Mouse (Mus musculus) erythroid progenitor cell, adult 5-6 weeks (primary cell): ENCODE measurements around the gene Gm5901. TPM values are rescaled to one million over a fixed set of nuclear protein-coding genes. Genes with fewer than 3 reads are reported as not detected.
"Not testable (repeated sequence)": the region's sequence is repeated elsewhere in the genome, so short reads cannot be mapped to it uniquely, and the experiment has no call there.

Experiments used
- ATAC-seq: replicated peaks from 2 replicates; pipeline ENCODE4 v1.8.0; 2016; ENCODE audit warnings: moderate number of reproducible peaks, mild to moderate bottlenecking, moderate TSS enrichment, inconsistent platforms; ENCODE audit not compliant: poor library complexity, low FRiP score, severe bottlenecking
- total RNA-seq, 2 experiments: library from RNA; stranded (forward) in 1 of 2; stranded (reverse) in 1 of 2; fragments of 150-400 nt in 1 of 2; fragments of 186-747, 209-891 nt in 1 of 2; gene quantifications; 2 replicates each; pipeline versions ENCODE4 v1.2.3 to v1.2.4; 2015 to 2017; ENCODE audit warnings: low replicate concordance in 2 of 2

Gm5901 gene
- total RNA-seq (2015; ENCODE audit: low replicate concordance) (not detected in 2 replicates), total RNA-seq (2017; ENCODE audit: low replicate concordance) (7.6 TPM in 1 of 2 replicates, not detected in the other)

- ATAC-seq: no peak
Observed at GRCm38 (mm10) chr7:105374866-105375265, at the start of gene Gm5901. Gene Gm5901 (plus strand): TSS chr7:105375038.

- ATAC-seq: no peak
Observed at GRCm38 (mm10) chr7:105325302-105325701, 49.5 kb upstream of the Gm5901 start.

GRCm38 (mm10) chr7:105334004-105334403 is 40.8 kb upstream of the Gm5901 start, which contains the start of gene Olfr690:
Gene Olfr690 (minus strand): TSS chr7:105334104.
- ATAC-seq: no peak

- ATAC-seq: no peak
Observed at GRCm38 (mm10) chr7:105342170-105342569, 32.7 kb upstream of the Gm5901 start, which contains the start of gene Olfr691. Gene Olfr691 (minus strand): TSS chr7:105342270.

- ATAC-seq: no peak
Observed at GRCm38 (mm10) chr7:105342752-105343151, 32.1 kb upstream of the Gm5901 start.

- not testable (repeated sequence) for ATAC-seq
Observed at GRCm38 (mm10) chr7:105356064-105356463, 18.8 kb upstream of the Gm5901 start.

- not testable (repeated sequence) for ATAC-seq
Observed at GRCm38 (mm10) chr7:105356487-105356886, 18.4 kb upstream of the Gm5901 start.

GRCm38 (mm10) chr7:105361713-105362112 is 13.1 kb upstream of the Gm5901 start:
- no peak for ATAC-seq

GRCm38 (mm10) chr7:105367268-105367667 is 7.6 kb upstream of the Gm5901 start:
- ATAC-seq: no peak

GRCm38 (mm10) chr7:105367930-105368329 is 6.9 kb upstream of the Gm5901 start, which contains the start of gene Olfr692:
Gene Olfr692 (plus strand): TSS chr7:105368230.
- no peak for ATAC-seq

GRCm38 (mm10) chr7:105368521-105368920 is 6.3 kb upstream of the Gm5901 start:
- ATAC-seq: no peak

- no peak for ATAC-seq
Observed at GRCm38 (mm10) chr7:105372912-105373311, 1.9 kb upstream of the Gm5901 start.

- ATAC-seq: no peak
Observed at GRCm38 (mm10) chr7:105373509-105373908, 1.3 kb upstream of the Gm5901 start.

GRCm38 (mm10) chr7:105373976-105374375 is 862 bp upstream of the Gm5901 start:
- ATAC-seq: no peak

- ATAC-seq: no peak
Observed at GRCm38 (mm10) chr7:105380329-105380728, 5.5 kb downstream of the Gm5901 start.

- ATAC-seq: no peak
Observed at GRCm38 (mm10) chr7:105387696-105388095, 12.9 kb downstream of the Gm5901 start.

GRCm38 (mm10) chr7:105390236-105390635 is 15.4 kb downstream of the Gm5901 start:
- ATAC-seq: no peak

- ATAC-seq: no peak
Observed at GRCm38 (mm10) chr7:105394606-105395005, 19.8 kb downstream of the Gm5901 start.

GRCm38 (mm10) chr7:105395131-105395820 is 20.4 kb downstream of the Gm5901 start:
- no peak for ATAC-seq

GRCm38 (mm10) chr7:105396126-105396525 is 21.3 kb downstream of the Gm5901 start:
- no peak for ATAC-seq
